Mouse (Mus musculus) lung, adult 18-20 months (tissue): ENCODE results near the gene Csf3.
"Not testable (repeated sequence)": the region's sequence is repeated elsewhere in the genome, so short reads cannot be mapped to it uniquely, and the experiment has no call there.

Source experiments
- DNase-seq, 2 experiments: peaks; one replicate each; pipeline ENCODE4 v3.0.0; 2022; ENCODE audit warnings: mixed read lengths in 2 of 2

Gene Csf3

GRCm38 (mm10) chr11:98697225-98697624 is 3.8 kb upstream of the Csf3 start:
- DNase-seq = no peak

- DNase-seq = no peak
These were observed 2.0 kb upstream of the Csf3 start for GRCm38 (mm10) chr11:98698849-98699640.

- DNase-seq = peak; percentile 80 to 81
These were observed 1.2 kb upstream of the Csf3 start for GRCm38 (mm10) chr11:98699911-98700310.

- DNase-seq = no peak
These were observed 1.3 kb downstream of the Csf3 start for GRCm38 (mm10) chr11:98702323-98702722.

GRCm38 (mm10) chr11:98705021-98705420 is 4.0 kb downstream of the Csf3 start:
- DNase-seq = no peak

GRCm38 (mm10) chr11:98707401-98708281 is 6.6 kb downstream of the Csf3 start:
- peak; percentile 82 to 87 for DNase-seq

- peak; percentile 68 to 83 for DNase-seq
These were observed 7.4 kb downstream of the Csf3 start for GRCm38 (mm10) chr11:98708282-98708956.

- peak; percentile 48 to 49 for DNase-seq
These were observed 8.1 kb downstream of the Csf3 start for GRCm38 (mm10) chr11:98709001-98709741.

GRCm38 (mm10) chr11:98710416-98711045 is 9.5 kb downstream of the Csf3 start:
- DNase-seq = peak; percentile 85 to 89

- DNase-seq = no peak
These were observed 10.0 kb downstream of the Csf3 start for GRCm38 (mm10) chr11:98711046-98711434.

GRCm38 (mm10) chr11:98712009-98712408 is 10.9 kb downstream of the Csf3 start:
- DNase-seq = not testable (repeated sequence)

- DNase-seq = no peak
These were observed 12.6 kb downstream of the Csf3 start for GRCm38 (mm10) chr11:98713703-98714102.

- DNase-seq = no peak
These were observed 14.9 kb downstream of the Csf3 start for GRCm38 (mm10) chr11:98715946-98716345.

GRCm38 (mm10) chr11:98717904-98718303 is 16.8 kb downstream of the Csf3 start:
- DNase-seq = peak; percentile 66 to 79

GRCm38 (mm10) chr11:98720756-98721155 is 19.7 kb downstream of the Csf3 start:
- no peak for DNase-seq

- peak; percentile 79 to 89 for DNase-seq
These were observed 20.6 kb downstream of the Csf3 start for GRCm38 (mm10) chr11:98721458-98722226.

GRCm38 (mm10) chr11:98723098-98723497 is 22.0 kb downstream of the Csf3 start:
- DNase-seq = no peak

GRCm38 (mm10) chr11:98725926-98726506 is 25.0 kb downstream of the Csf3 start:
- no peak for DNase-seq

GRCm38 (mm10) chr11:98729119-98729588 is 28.1 kb downstream of the Csf3 start, which contains the start of gene Med24:
Med24 (minus strand) TSS chr11:98729435.
- DNase-seq = peak; percentile 92 to 93

- no peak for DNase-seq
These were observed 29.7 kb downstream of the Csf3 start for GRCm38 (mm10) chr11:98730727-98731126.
